Mouse (Mus musculus): ENCODE data around the gene Epb41l3. TPM values are rescaled to one million over a fixed set of nuclear protein-coding genes. Genes with fewer than 3 reads are reported as not detected.
A peak's percentile ranks its signal among the peaks of the same experiment; 100 is the strongest.

Gene Epb41l3
- polyA plus RNA-seq, 1 experiment = 167 TPM

DNA sequence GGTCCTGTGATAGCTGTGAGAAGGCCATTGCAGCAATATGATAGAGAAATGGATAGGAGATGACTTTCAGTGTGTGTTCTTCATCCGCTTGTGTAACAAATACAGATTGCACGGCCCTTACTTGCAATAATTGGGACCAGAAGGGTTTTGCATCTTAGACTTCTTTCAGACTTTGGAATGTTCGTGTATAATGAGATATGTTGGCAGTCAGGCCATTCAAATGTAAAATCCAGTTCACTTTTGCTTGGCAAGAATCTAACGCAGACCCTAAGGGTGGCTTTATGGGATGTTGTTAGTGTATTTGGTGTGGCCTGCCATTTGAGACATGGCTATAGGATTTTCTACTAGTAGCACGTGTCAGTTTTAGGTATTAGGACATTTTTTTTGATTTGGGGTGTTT lies 102.5 kb downstream of the Epb41l3 start:
- no peak for DNase-seq (ENCODE audit: extremely low spot score in 1 of 2, low spot score in 1 of 2)

DNA sequence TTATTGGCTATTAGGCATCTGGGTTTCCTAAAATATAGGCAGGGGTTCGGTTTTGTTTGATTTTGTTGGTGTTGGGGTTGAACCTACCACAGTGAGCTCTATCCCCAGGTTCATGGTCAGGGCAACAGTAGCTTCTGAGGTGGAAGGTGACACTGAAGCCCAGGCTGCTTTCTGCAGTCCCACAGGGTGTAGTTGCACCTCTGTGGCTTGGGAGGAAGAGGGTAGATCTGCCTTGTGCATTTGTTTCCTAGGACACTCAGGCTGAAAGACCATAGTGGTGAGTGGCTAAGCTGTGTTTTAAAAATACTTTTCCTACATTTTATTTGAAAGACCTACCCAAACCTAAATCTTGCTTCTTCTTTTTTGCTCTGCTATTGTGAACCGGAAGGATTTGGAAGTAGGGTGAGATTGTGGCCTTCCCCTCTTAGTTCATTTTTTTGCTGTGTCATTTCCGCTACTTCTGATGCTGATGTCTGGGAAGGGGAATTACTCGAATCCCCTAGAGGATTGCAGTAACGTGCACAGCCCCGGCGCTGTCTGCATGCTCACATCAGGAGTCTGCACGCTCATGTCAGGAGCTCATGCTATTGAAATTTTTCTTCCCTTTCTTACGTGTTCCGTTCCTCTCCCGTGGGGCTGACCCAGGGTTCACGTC lies 105.5 kb downstream of the Epb41l3 start:
- DNase-seq (ENCODE audit: extremely low spot score in 1 of 2, low spot score in 1 of 2) = peak in 1 of 2 experiments; percentile 15

DNA sequence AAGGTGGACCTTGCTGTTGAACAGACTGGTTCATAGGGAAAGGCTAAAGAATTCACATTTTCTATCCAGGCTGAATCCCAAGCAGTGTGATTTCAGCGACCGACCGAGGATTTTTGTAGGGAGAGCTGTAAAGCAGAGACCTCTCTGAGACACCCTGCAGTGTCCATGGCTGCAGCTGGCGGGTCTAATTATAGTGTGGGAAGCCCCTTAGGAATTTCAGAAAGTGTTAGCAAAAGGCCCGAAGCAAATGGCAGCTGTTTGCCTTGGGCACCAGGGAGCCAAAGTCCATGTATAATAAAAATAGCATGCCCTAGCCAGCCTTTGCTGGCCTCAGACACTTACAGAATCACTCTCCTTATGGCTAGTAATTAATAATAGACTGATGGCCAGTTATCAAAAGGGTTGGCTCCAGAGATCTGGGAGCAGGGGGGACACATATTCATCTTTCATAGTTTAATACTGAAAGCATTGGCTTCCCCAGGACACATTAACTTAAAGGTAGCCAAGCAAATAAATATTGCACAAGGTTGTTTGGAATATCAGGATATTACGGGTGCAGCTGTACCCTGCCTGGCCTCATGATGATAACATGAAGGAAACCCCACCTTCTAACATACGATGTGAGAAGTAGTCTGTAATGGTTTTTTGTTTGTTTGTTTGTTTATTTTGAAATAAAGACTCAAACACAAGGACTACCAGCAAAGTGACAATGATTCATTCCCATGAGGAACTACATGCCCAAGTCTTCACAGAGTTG lies 106.3 kb downstream of the Epb41l3 start:
- DNase-seq (ENCODE audit: extremely low spot score in 1 of 2, low spot score in 1 of 2) = no peak

DNA sequence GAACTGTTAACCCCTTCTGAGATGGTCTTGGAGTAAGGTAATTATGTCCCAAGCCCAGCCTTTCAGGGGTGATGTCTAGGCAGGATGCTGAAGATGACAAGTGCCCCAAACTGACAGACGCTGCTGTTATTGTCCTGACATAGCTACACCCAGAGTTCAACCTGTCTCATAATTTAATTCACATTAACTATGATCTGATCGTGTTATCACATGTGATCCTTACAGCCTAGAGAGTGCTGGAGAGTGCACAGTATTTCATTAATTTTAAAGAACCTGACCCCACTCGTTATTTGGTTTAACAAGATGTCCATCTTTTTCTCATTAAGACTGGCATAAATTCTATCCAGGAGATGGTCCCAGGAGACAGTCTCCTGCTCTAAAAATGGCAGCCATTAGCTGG lies 112.3 kb downstream of the Epb41l3 start:
- no peak for DNase-seq (ENCODE audit: extremely low spot score in 1 of 2, low spot score in 1 of 2)

DNA sequence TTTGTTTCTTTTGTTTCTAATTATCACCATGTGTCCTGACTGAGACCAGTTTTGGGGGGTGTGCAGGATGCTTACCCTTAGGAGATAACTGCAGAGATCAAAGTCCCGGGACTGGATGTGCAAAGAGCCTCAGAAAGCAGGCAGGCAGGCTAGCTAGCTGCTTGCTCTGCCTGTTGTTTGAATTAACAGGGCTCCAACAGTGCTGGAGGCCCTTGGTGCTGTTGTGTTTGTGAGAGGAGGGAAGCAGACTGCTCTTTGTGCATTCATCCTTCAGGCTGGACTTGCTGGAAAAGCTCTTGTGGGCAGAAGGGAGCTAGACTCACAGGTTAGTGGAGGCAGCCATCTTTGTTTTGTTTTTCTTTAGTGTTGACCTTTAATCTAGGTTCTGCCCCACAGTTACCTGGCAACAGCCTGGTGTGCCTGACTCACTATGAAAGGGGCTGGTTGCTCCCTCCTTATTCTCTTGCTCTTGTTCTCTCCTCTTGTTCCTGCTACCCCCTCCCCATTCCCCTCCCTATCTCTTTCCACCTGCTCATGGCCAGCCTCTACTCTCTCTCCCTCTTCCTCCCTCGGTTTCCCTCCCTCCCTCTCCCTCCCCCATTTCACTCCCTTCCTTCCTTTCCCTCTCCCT lies 117.5 kb downstream of the Epb41l3 start:
- no peak for DNase-seq (ENCODE audit: extremely low spot score in 1 of 2, low spot score in 1 of 2)

DNA sequence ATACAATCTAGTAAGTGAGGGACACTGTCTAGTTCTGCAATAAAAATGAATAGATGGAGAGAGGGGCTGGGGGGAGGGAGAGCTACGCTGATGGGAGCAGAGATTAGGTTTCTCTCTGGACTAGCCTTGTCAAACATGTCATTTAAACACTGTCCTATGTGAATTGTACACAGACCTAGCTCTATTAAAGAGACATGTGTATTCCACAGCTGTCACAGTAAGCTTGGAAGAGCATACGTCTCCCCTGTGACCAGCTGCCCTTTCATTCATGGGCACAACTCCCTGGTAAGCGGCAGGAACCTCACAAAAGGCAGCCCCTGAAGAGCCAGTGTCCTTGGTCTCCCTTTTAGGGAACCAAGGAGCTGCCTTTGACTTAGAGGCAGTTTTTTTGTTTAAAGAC lies 119.1 kb downstream of the Epb41l3 start:
- DNase-seq (ENCODE audit: extremely low spot score in 1 of 2, low spot score in 1 of 2) = no peak

DNA sequence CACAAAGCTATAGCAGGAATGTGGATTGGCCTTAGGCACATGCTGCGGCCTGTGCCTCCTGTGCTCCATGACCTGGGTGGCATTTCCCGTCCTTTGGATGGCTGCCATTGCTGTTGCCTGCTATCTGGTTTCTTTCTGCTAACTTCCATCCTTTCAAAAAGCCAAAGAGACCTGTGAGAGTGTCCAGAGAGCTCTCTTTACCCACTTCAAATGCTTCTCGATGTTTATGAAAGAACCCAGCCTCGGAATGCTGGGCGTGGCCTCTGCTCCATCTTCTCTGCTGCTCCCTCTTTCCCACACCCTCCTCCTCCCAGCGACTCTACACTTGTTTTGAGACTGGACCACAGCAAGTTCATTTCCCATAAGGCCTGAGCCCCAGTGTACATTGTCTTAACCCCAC lies 120.3 kb downstream of the Epb41l3 start:
- DNase-seq (ENCODE audit: extremely low spot score in 1 of 2, low spot score in 1 of 2) = no peak

DNA sequence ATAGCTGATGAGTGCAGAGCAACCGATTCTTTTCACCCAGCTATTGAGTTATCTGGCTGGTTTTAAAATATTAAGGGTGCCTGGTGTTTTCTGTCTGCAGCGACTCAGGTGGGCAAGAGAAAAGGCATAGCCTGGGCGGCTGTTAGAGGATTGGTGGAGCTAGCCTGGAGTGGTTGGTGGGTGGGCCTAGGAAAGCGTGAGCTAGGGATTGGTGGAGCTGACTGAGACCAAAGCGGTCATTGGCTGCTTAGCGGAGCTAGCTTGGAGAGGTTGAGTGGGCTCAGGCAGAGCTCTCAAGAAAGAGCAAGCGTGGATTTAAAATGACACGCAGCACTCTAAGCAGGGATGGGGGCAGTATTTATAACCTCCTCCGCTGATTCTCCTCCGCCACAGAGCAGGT lies 121.2 kb downstream of the Epb41l3 start:
- peak; percentile 29 to 55 for DNase-seq (ENCODE audit: extremely low spot score in 1 of 2, low spot score in 1 of 2)

DNA sequence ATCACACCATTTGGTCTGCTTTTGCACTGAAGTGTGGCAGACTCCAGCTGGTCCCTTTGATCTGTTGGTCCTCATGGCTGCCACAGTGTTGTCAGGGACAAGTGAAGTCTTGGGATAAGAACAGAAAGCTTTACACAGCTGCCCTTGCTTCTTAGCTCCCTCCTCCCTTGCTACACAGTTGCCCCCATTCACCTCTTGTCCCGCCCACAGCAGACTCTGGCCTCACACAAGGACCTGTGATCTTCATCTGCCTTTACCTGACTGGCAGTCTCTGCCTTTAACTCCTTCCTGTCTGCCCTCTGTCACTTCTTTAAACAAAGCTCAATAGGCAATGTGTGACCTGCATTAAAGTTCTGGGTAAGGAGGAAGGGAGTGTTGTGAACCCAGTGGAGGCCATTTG lies 123.3 kb downstream of the Epb41l3 start:
- no peak for DNase-seq (ENCODE audit: extremely low spot score in 1 of 2, low spot score in 1 of 2)

DNA sequence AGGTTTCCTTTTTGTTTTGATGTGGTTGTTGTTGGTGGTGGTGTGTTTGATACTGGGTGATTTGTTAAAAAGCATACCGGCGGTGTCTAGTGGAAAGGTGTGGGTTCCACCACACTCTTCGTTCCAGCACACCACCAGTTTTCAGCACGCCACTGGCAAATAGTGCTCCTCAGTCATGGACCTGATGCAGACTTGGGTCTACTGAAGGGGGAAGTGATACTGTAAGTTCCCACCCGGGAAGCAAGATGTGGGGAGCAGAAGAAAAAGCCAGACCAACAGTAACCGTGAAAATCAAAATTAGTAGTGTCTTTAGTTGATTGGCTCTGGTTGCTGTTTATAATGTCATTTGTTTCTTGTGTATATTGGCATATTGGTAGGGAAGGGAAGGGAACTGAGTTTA lies 124.3 kb downstream of the Epb41l3 start:
- DNase-seq (ENCODE audit: extremely low spot score in 1 of 2, low spot score in 1 of 2) = no peak

DNA sequence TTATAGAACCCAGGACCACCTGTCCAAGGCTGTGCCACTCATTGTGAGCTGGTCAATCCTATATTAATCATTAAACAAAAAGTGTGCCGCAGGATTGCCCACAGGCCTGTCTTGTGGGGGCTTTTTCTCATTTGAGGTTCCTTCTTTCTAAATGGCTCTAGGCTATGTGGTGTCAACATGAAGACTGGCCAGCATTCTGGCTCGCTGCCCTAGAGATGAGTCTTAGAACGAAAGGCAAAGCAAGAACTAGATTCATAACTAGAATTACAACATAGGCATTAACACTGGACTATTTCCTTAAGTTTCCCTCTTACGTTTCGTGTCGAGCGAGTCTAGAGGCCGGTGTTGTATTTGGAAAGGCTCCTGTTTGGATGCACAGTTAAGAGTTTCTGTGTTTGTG lies 125.5 kb downstream of the Epb41l3 start:
- DNase-seq (ENCODE audit: extremely low spot score in 1 of 2, low spot score in 1 of 2) = no peak

DNA sequence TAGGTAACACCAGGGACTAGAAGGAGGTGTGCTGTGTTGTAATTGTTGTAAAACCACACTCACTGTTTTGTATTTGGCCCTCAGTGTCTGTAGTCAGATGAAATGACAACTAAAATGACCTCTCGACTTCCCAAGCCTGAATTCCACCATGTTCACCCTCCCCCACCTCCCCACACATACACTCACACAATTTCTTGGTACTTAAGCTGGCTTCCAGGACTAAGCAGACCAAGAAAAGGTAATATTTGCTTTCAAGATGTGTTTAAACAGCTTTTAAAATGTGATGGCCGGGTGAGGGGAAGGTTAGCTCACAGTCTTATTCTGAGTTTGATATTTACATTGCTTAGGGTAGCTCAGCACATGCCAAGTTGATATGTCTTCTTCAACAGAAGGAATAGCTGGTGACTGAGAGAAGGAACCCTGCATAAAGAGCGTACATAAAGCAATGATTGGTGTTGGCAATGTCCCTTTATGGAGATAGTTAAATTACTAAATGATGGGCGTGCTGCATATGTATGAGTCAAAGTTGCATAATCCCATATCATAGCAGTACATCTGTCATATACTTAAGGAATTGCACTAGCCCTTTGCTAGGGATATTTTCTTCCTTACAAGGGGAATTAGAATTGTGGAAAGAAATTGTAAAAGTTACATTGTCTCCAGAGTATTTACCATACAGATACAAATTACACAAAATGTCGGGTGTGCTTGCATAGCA lies 130.0 kb downstream of the Epb41l3 start:
- DNase-seq (ENCODE audit: extremely low spot score in 1 of 2, low spot score in 1 of 2) = no peak

DNA sequence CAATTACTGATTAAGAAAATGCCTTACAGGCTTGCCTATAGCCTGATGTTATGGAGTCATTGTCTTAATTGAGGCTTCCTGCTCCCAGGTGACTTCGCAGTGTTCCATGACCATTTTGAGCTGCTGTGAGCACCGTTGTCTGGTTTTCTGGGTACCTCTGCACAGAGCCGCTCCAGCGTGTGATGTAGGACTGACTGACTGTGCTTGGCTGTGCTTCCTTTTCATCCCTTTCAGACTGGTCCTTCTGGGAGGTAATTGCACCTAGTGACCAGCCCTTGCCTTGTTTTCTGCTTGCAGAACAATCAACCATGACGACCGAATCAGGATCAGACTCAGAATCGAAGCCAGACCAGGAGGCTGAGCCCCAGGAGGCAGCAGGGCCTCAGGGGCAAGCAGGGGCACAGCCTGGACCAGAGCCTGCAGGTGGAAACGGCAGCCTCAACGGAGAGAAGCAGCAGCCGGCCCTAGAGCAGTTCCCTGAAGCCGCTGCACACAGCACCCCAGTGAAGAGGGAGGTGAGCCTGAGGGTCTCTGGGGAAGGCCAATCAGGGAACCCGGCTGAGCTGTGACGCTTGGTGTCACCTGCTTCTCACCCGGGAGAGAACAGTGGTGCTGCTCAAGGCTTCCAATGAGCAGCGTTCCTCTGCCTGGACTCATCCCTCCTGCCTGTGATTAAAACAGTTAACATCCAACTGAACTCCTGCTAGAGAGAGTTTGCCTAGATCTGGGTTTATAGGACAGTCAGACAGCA lies 132.3 kb downstream of the Epb41l3 start:
- no peak for DNase-seq (ENCODE audit: extremely low spot score in 1 of 2, low spot score in 1 of 2)

DNA sequence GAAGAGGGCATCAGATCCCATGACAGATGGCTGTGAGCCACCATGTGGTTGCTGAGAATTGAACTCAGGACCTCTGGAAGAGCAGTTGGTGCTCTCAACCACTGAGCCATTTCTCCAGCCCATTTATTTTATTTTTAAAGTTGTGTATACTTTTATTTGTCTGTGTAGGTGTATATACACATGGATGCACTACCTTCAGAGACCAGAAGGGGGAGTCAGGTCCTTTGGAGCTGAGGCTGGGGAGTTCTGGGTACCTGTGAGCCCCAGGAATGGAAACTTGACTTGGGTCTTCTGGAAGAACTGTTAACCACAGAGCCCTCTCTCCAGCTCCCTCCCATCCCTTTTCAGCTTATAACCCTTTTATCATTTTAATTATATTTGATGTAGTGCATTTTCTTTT lies 135.6 kb downstream of the Epb41l3 start:
- no peak for DNase-seq (ENCODE audit: extremely low spot score in 1 of 2, low spot score in 1 of 2)

DNA sequence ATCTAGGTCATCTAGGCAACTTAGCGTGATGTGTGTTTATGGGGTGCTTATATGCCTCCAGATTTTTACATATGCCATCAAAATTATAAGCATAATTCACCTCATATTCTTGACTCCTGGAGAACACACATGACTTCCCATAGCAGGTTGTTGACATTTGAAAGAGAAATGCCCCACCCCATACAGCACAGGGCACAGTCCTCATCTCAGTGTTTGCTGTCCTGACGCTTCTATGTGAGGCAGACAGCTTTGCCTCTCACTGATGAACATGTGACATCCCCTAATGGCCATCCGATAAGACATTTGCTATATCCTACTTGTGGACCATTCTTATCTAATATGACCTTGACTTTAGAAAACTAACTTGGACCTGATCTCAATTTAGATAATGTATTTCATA lies 140.6 kb downstream of the Epb41l3 start:
- no peak for DNase-seq (ENCODE audit: extremely low spot score in 1 of 2, low spot score in 1 of 2)

DNA sequence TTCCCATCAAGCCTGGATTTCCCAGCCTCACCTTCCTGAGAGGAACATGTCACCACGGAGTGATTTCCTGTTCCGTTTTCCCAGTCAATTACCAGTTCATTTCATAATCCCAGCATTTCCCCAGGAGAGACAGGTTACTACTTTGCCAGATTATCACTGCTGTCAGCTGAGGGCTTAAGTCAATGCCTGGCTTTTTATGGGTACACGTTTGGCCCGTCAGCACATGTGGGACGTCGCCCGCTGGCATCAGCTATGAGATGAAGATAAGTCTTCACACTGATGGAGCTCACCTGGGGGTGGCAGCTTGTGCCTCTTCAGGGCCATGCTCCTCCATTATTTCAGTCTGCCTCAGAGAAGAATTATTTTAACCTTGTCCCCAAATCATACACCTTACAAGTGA lies 145.4 kb downstream of the Epb41l3 start:
- no peak for DNase-seq (ENCODE audit: extremely low spot score in 1 of 2, low spot score in 1 of 2)

DNA sequence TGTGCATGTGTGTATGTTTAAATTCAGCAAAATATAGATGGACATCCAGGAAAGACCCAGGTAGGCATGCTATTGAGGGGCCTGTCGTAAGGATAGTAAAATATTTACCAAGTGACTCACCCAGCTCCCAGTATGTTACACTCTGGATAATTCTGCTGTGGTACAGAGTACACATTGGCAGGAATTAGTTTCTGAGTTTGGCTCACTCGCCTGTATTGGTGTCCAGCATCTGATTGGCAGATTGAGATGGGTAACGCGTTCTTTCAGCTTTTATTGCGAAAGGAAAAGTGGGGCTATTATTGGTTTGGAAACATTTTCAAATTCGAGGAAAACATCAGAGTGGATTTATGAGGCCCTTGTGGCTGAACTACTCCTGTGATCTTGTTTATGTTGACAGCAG lies 145.9 kb downstream of the Epb41l3 start:
- no peak for DNase-seq (ENCODE audit: extremely low spot score in 1 of 2, low spot score in 1 of 2)

DNA sequence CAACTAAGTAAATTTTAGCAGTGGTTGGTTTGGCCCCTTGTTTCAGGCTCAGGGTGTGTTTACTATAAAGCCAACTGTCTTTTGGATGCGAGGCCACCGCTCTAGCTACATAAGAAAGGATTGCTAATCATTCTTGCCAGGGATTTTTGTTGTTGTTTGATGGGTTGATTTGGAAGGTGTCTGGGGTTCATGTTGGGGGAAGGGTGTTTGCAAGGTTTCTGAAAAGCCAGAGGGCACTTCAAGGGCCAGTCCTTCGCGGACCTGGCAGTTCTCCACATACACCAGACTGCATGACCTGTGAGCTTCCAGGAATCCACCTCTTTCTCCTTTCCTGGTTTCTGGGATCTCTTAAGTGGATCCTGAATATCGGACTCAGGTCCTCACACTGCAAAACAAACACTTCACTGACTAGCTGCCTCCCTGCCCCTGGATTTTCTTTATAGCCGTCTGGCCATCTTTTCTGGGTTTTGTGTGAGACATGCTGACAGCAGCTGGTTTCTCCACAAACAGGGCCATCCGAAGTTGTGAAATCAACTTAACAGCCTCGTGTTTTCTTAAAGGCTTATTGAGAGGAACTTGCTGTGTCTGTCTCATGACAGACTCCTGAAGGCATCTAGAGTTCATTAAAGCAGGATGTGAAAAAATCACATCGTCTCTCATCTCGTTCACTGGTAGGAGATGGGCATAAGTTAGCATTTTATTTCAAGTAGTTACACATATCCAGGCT lies 146.6 kb downstream of the Epb41l3 start:
- no peak for DNase-seq (ENCODE audit: extremely low spot score in 1 of 2, low spot score in 1 of 2)

DNA sequence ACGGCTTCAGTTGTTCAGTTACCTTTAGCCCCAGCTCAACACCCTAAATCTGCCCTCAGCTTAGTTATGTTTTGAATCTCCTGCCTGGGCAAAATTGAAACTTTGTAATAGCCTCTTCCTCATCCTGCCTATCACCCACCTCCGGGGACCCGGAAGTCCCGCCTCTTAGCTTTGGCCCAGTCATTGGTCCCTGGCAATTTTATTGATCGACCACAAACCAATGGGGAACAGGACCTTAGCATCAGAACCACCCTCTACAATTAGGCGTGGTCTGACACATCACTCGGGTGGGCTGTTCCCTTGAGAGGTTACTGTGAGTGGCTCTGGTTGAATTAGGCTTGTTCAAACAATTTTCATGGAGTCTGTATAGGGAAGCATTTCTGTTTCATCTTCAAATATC lies 150.5 kb downstream of the Epb41l3 start:
- no peak for DNase-seq (ENCODE audit: extremely low spot score in 1 of 2, low spot score in 1 of 2)

DNA sequence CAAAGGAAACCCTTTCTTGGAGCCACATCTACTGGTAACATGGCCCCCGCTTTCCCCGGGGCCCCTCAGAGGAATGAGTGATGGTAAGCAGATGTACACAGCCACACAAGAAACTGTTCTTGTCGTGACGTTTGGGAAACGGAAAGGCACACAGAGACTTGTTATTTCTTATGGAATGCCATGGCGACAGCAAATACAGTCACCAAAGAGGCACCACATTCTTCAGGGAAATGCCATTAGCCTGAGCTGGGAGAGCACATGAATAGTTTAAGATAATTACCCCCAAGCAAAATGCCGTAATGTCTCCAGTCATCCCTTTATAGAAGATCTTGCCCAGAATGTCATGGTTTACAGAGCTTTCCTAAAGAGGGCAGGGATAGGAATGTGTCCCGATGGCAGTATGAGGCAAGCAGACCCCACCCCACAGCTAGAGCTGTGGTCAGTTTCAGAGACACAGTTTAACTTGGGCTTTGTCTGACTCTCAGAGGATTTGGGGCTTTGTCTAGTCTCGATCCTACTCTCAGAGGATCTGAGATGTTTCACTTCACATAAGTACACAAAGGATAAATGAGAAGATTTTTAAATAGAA lies 152.0 kb downstream of the Epb41l3 start:
- no peak for DNase-seq (ENCODE audit: extremely low spot score in 1 of 2, low spot score in 1 of 2)

All from frontal cortex, adult 2 months (tissue).